Mouse (Mus musculus): ENCODE measurements around the gene Cask. TPM values are rescaled to one million over a fixed set of nuclear protein-coding genes. Genes with fewer than 3 reads are reported as not detected.

Gene Cask
- polyA plus RNA-seq, 1 experiment from 2014 or later = 65.6 TPM

DNA sequence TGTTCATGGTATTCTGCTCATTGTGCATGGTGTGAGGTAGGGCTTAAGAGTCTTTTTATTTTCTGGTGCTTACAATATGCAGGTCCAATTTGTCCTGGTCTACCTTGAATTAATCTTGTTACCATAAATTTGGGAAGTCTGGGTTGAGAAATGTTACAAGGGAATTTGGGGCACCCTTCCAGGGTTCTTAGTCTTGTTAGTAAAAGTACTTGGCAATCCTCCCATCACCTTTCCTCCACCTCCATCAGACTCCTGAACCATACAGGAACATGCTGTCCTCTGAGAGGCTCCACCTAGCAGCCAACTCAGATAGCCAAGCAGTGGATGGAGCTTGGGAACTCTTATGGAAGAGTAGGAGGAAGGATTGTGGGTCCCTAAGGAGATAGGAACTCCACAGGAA, 371.6 kb downstream of the Cask start:
- ATAC-seq = no peak
- H3K4me3 ChIP-seq (ENCODE audit: low read length) = no peak overlapping the region
- H3K4me1 ChIP-seq (ENCODE audit: control insufficient read depth, insufficient read depth, low read depth, low read length) = no peaks in the 10 kb centered on the region
- H3K36me3 ChIP-seq (ENCODE audit: control insufficient read depth, insufficient read depth, low read length) = no peaks in the 10 kb centered on the region
- no peak overlapping the region for H3K9ac ChIP-seq (ENCODE audit: low read depth, low read length)
- H3K9me3 ChIP-seq (ENCODE audit: control insufficient read depth, low read length) = no peaks in the 10 kb centered on the region
- no peak overlapping the region for H3K4me2 ChIP-seq (ENCODE audit: low read length)
- peaks cover 2% of the 10 kb centered on the region; the same call in 1 of the 2 replicates for H3K27me3 ChIP-seq (replicated peaks; ENCODE audit: control insufficient read depth, insufficient read depth, low read length)
- H3K27ac ChIP-seq (ENCODE audit: low read depth, low read length) = no peak overlapping the region

DNA sequence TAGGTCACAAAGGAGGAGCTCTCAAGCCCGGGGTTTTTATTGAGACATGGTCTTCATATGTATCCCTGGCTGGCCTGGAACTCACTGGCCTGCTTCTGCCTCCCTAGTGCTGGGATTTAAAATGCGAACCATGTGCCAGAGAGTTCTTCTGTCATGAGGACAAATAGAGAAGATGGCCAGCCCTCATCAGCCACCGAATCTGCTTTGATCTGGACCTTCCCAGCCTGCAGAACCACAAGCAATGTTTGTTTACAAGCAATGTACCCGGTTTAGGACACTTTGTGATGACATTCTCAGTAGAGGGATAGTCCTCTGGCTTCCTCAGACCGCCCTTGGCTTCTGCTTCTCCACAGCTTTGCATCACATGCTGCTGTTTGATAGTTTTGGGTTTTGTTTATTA, 372.9 kb downstream of the Cask start:
- ATAC-seq = no peak
- H3K4me3 ChIP-seq (ENCODE audit: low read length) = no peak overlapping the region
- no peak overlapping the region for H3K27ac ChIP-seq (ENCODE audit: low read depth, low read length)
- H3K4me1 ChIP-seq (ENCODE audit: control insufficient read depth, insufficient read depth, low read depth, low read length) = no peaks in the 10 kb centered on the region
- 63% methylated on average over 5 of the region's 5 CpGs for WGBS
- no peak overlapping the region for H3K4me2 ChIP-seq (ENCODE audit: low read length)
- H3K9ac ChIP-seq (ENCODE audit: low read depth, low read length) = no peak overlapping the region
- no peaks in the 10 kb centered on the region for H3K36me3 ChIP-seq (ENCODE audit: control insufficient read depth, insufficient read depth, low read length)
- peaks cover 2% of the 10 kb centered on the region; the same call in 1 of the 2 replicates for H3K27me3 ChIP-seq (replicated peaks; ENCODE audit: control insufficient read depth, insufficient read depth, low read length)
- H3K9me3 ChIP-seq (ENCODE audit: control insufficient read depth, low read length) = no peaks in the 10 kb centered on the region

DNA sequence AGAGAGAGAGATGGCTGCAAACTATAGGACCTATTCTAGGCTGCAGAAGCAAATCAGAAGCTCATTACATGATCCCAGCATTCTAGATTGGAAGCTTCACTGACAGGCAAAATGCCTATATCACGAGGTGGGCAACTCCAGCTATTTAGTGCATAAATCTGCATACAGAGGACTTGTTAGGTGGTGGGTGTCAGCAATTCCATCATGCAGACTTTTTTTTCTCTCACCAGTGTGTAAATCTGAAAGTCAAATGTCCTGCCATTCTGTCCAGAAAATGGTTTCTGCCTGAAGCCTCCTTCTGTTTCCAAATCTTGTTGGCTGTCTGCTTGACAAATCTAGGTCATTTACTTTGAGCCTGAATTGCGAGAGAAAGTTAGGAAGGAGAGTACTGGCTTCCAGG, 373.6 kb downstream of the Cask start:
- H3K9ac ChIP-seq (ENCODE audit: low read depth, low read length) = no peak overlapping the region
- no peak overlapping the region for H3K4me3 ChIP-seq (ENCODE audit: low read length)
- no peaks in the 10 kb centered on the region for H3K4me1 ChIP-seq (ENCODE audit: control insufficient read depth, insufficient read depth, low read depth, low read length)
- 53% methylated on average over 2 of the region's 2 CpGs for WGBS
- ATAC-seq = no peak
- H3K27me3 ChIP-seq (replicated peaks; ENCODE audit: control insufficient read depth, insufficient read depth, low read length) = no peaks in the 10 kb centered on the region; the same call in 1 of the 2 replicates
- no peak overlapping the region for H3K27ac ChIP-seq (ENCODE audit: low read depth, low read length)
- no peaks in the 10 kb centered on the region for H3K36me3 ChIP-seq (ENCODE audit: control insufficient read depth, insufficient read depth, low read length)
- H3K4me2 ChIP-seq (ENCODE audit: low read length) = no peak overlapping the region
- H3K9me3 ChIP-seq (ENCODE audit: control insufficient read depth, low read length) = no peaks in the 10 kb centered on the region

DNA sequence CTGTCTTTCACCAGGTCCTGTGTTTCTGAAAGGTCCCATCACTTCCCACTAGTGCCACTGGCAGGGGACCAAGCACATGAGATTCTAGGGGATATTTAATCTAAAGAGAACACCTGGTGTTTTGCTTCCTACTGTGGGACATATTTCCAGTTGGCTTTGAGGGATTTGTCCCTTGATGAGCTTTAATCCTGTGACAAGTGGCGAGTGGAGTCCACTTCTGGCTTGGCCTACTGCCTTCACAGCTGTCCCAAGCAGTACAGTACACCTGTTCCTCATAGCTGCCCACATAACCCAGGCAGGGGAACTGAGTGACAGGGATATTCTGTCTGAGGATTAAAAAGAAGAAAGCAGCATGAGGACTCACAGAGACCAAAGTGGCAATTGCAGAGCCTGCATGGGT, 375.8 kb downstream of the Cask start:
- WGBS = 45% methylated on average over 1 of the region's 1 CpGs
- Histone ChIP-seq H3K4me1 (ENCODE audit: control insufficient read depth, insufficient read depth, low read depth, low read length) (no peaks in the 10 kb centered on the region), H3K4me2 (ENCODE audit: low read length) (no peak overlapping the region), H3K27me3 (replicated peaks; ENCODE audit: control insufficient read depth, insufficient read depth, low read length) (no peaks in the 10 kb centered on the region; the same call in 1 of the 2 replicates), H3K27ac (ENCODE audit: low read depth, low read length) (no peak overlapping the region), H3K9me3 (ENCODE audit: control insufficient read depth, low read length) (no peaks in the 10 kb centered on the region), H3K9ac (ENCODE audit: low read depth, low read length) (no peak overlapping the region), H3K36me3 (ENCODE audit: control insufficient read depth, insufficient read depth, low read length) (no peaks in the 10 kb centered on the region), H3K4me3 (ENCODE audit: low read length) (no peak overlapping the region)
- ATAC-seq = no peak

DNA sequence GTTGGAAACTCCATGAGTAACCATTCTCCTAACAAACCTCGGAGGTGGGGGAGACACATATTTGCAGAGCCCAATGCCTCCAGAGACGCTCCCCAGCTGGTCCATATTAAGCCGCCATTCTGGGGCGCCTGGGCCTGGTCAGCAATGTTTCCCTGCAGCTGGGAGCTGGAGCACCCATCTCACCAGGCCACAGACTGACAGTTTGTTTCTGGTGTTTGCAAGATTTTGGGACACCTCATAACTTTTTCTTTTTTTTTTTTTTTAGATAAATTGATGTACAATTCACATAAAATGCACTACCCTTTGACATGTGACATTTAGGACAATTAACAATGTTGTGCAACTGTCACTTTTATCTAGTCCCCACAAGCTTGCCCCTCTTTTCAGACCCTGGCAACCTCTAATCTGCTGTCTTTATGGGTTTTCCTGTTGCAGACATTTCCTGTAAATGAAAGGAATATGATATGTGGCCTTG, 378.4 kb downstream of the Cask start:
- H3K9me3 ChIP-seq (ENCODE audit: control insufficient read depth, low read length) = no peaks in the 10 kb centered on the region
- H3K36me3 ChIP-seq (ENCODE audit: control insufficient read depth, insufficient read depth, low read length) = no peaks in the 10 kb centered on the region
- H3K4me3 ChIP-seq (ENCODE audit: low read length) = no peak overlapping the region
- WGBS = 81% methylated on average over 4 of the region's 4 CpGs
- ATAC-seq = no peak
- no peak overlapping the region for H3K27ac ChIP-seq (ENCODE audit: low read depth, low read length)
- H3K4me2 ChIP-seq (ENCODE audit: low read length) = no peak overlapping the region
- H3K27me3 ChIP-seq (replicated peaks; ENCODE audit: control insufficient read depth, insufficient read depth, low read length) = no peaks in the 10 kb centered on the region
- no peaks in the 10 kb centered on the region for H3K4me1 ChIP-seq (ENCODE audit: control insufficient read depth, insufficient read depth, low read depth, low read length)
- H3K9ac ChIP-seq (ENCODE audit: low read depth, low read length) = no peak overlapping the region

DNA sequence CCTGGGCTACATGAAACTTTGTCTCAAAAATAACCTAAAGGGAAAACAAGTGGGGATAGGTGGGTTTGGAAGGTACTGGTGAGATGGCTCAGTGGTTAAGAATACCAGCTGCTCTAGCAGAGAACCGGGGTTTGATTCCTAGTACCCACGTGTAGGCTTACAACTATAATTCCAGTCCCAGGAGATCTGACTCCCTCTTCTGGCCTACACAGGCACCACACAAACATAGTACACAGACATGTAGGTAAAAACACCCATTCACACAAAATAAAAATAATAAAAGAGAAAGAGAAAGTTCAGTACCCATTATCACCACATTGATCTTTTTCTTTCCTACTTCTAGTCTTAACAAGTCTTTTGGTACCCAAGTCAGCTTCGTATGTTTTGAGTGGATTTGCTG, 379.2 kb downstream of the Cask start:
- no peak for ATAC-seq
- Histone ChIP-seq H3K9me3 (ENCODE audit: control insufficient read depth, low read length) (no peaks in the 10 kb centered on the region), H3K36me3 (ENCODE audit: control insufficient read depth, insufficient read depth, low read length) (no peaks in the 10 kb centered on the region), H3K27me3 (replicated peaks; ENCODE audit: control insufficient read depth, insufficient read depth, low read length) (no peaks in the 10 kb centered on the region), H3K4me2 (ENCODE audit: low read length) (no peak overlapping the region), H3K4me3 (ENCODE audit: low read length) (no peak overlapping the region), H3K27ac (ENCODE audit: low read depth, low read length) (no peak overlapping the region), H3K9ac (ENCODE audit: low read depth, low read length) (no peak overlapping the region), H3K4me1 (ENCODE audit: control insufficient read depth, insufficient read depth, low read depth, low read length) (no peaks in the 10 kb centered on the region)
- WGBS = 79% methylated on average over 3 of the region's 3 CpGs

DNA sequence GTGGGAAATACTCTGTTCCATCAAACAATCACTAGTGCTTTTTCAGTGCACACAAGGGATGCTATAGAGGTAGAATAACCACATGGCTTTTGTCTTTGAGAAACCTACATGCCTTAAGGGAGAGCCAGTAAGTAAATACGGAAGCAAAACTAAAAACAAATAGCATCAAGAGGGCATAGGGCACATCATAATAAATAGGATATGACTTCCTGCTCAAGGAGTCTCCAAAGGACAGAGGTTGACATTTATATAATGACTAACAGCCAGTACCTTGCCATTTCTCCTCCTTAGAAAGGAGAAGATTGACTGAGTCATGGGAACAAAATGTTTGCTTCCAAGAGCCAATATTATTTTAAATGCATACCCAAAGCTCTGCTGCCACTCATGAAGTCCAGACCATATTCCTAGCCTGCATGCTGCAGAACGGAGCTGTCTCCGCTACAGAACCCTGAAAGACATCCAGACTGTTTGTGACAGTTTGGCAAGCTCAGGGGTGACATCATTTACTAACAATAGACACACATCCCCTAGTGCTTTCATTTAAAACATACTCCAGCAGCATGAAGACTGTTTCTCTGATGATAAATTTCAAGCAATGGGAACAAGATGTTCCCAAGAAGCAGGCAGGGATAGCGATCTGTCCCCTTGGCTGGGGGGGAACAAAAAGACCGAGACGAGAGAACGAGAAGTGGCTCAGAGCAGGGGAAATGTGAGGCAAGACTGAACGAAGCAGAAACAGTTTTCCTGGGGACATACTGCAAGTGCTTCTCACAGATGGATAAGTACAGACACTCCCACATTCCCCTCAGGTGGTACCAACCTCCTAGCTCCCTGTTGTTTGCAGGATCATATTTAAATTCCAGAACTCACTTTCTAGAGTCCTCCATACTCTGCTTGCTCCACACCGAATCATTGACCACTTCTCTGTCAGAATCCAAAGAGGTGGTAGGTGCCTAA, 381.7 kb downstream of the Cask start:
- Histone ChIP-seq H3K4me3 (ENCODE audit: low read length) (no peak overlapping the region), H3K27ac (ENCODE audit: low read depth, low read length) (no peak overlapping the region), H3K27me3 (replicated peaks; ENCODE audit: control insufficient read depth, insufficient read depth, low read length) (no peaks in the 10 kb centered on the region), H3K9ac (ENCODE audit: low read depth, low read length) (no peak overlapping the region), H3K4me2 (ENCODE audit: low read length) (no peak overlapping the region), H3K9me3 (ENCODE audit: control insufficient read depth, low read length) (no peaks in the 10 kb centered on the region), H3K36me3 (ENCODE audit: control insufficient read depth, insufficient read depth, low read length) (no peaks in the 10 kb centered on the region), H3K4me1 (ENCODE audit: control insufficient read depth, insufficient read depth, low read depth, low read length) (no peaks in the 10 kb centered on the region)
- no peak for ATAC-seq
- 54% methylated on average over 9 of the region's 9 CpGs for WGBS

DNA sequence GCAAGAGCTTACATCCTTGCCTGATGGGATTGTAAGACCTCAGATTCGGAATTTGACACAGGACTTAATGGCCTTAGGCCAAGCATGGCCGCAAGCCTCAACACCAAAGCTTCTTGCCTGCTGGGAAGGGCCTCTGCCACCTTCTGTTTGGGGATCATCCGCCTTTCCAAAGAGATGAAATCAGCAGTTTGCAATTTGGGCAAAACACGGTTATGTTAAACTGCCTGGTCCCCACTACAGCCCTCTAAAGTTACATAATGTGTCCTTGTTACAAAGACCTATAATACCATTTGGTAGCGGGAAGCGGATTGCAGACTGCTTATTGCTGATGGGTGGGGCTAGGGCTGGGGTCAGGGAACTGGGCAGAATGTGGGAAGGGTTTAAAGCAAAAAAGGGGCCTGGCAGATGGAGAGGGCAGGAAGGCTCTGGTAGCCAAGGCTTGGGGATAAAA, 384.0 kb downstream of the Cask start:
- Histone ChIP-seq H3K9me3 (ENCODE audit: control insufficient read depth, low read length) (no peaks in the 10 kb centered on the region), H3K27ac (ENCODE audit: low read depth, low read length) (no peak overlapping the region), H3K4me1 (ENCODE audit: control insufficient read depth, insufficient read depth, low read depth, low read length) (no peaks in the 10 kb centered on the region), H3K4me2 (ENCODE audit: low read length) (no peak overlapping the region), H3K4me3 (ENCODE audit: low read length) (no peak overlapping the region), H3K9ac (ENCODE audit: low read depth, low read length) (no peak overlapping the region), H3K36me3 (ENCODE audit: control insufficient read depth, insufficient read depth, low read length) (no peaks in the 10 kb centered on the region), H3K27me3 (replicated peaks; ENCODE audit: control insufficient read depth, insufficient read depth, low read length) (no peaks in the 10 kb centered on the region)
- no peak for ATAC-seq
- WGBS = 76% methylated on average over 6 of the region's 6 CpGs

Measured in hindbrain, embryonic 16.5 days (tissue).